Mouse (Mus musculus): ENCODE measurements at regions not wholly inside any gene's neighbourhood (a gene's known extent, or its start where the extent isn't known, plus 50 kb on each side); places are given as distances from the start of the nearest gene placed in this dataset.

GRCm38 (mm10) chr3:150752787-150753186 lies 684.9 kb upstream of the Adgrl4 start:
- DNase-seq (ENCODE audit: low spot score in 2 of 2) = no peak

- DNase-seq (ENCODE audit: low spot score in 2 of 2) = no peak
Observed at GRCm38 (mm10) chr3:150759854-150760253, 677.8 kb upstream of the Adgrl4 start.

GRCm38 (mm10) chr3:150784576-150784975 lies 653.1 kb upstream of the Adgrl4 start:
- no peak for DNase-seq (ENCODE audit: low spot score in 2 of 2)

- DNase-seq (ENCODE audit: low spot score in 2 of 2) = no peak
Observed at GRCm38 (mm10) chr3:150817807-150818206, 619.9 kb upstream of the Adgrl4 start.

- no peak for DNase-seq (ENCODE audit: low spot score in 2 of 2)
Observed at GRCm38 (mm10) chr3:150819369-150819768, 618.3 kb upstream of the Adgrl4 start.

GRCm38 (mm10) chr3:150820039-150820438 lies 617.6 kb upstream of the Adgrl4 start:
- peak; percentile 8 to 9 for DNase-seq (ENCODE audit: low spot score in 2 of 2)

GRCm38 (mm10) chr3:150846029-150846428 lies 591.7 kb upstream of the Adgrl4 start:
- DNase-seq (ENCODE audit: low spot score in 2 of 2) = no peak

GRCm38 (mm10) chr3:150852107-150852506 lies 585.6 kb upstream of the Adgrl4 start:
- DNase-seq (ENCODE audit: low spot score in 2 of 2) = no peak

- no peak for DNase-seq (ENCODE audit: low spot score in 2 of 2)
Observed at GRCm38 (mm10) chr3:150896668-150897067, 541.0 kb upstream of the Adgrl4 start.

- no peak for DNase-seq (ENCODE audit: low spot score in 2 of 2)
Observed at GRCm38 (mm10) chr3:150910091-150910490, 527.6 kb upstream of the Adgrl4 start.

- no peak for DNase-seq (ENCODE audit: low spot score in 2 of 2)
Observed at GRCm38 (mm10) chr3:150954897-150955296, 482.8 kb upstream of the Adgrl4 start.

- no peak for DNase-seq (ENCODE audit: low spot score in 2 of 2)
Observed at GRCm38 (mm10) chr3:150999652-151000051, 438.0 kb upstream of the Adgrl4 start.

GRCm38 (mm10) chr3:151000217-151000616 lies 437.5 kb upstream of the Adgrl4 start:
- no peak for DNase-seq (ENCODE audit: low spot score in 2 of 2)

GRCm38 (mm10) chr3:151001881-151002412 lies 435.7 kb upstream of the Adgrl4 start:
- peak in 1 of 2 experiments; percentile 48 for DNase-seq (ENCODE audit: low spot score in 2 of 2)

GRCm38 (mm10) chr3:151003524-151003923 lies 434.2 kb upstream of the Adgrl4 start:
- no peak for DNase-seq (ENCODE audit: low spot score in 2 of 2)

- DNase-seq (ENCODE audit: low spot score in 2 of 2) = no peak
Observed at GRCm38 (mm10) chr3:151003990-151004389, 433.7 kb upstream of the Adgrl4 start.

GRCm38 (mm10) chr3:151020014-151020413 lies 417.7 kb upstream of the Adgrl4 start:
- no peak for DNase-seq (ENCODE audit: low spot score in 2 of 2)

GRCm38 (mm10) chr3:151057491-151057890 lies 380.2 kb upstream of the Adgrl4 start:
- no peak for DNase-seq (ENCODE audit: low spot score in 2 of 2)

GRCm38 (mm10) chr3:151072322-151072721 lies 365.4 kb upstream of the Adgrl4 start:
- no peak for DNase-seq (ENCODE audit: low spot score in 2 of 2)

GRCm38 (mm10) chr3:151116831-151117230 lies 320.9 kb upstream of the Adgrl4 start:
- DNase-seq (ENCODE audit: low spot score in 2 of 2) = no peak

- no peak for DNase-seq (ENCODE audit: low spot score in 2 of 2)
Observed at GRCm38 (mm10) chr3:151117583-151118041, 320.1 kb upstream of the Adgrl4 start.

- no peak for DNase-seq (ENCODE audit: low spot score in 2 of 2)
Observed at GRCm38 (mm10) chr3:151124131-151124530, 313.6 kb upstream of the Adgrl4 start.

- no peak for DNase-seq (ENCODE audit: low spot score in 2 of 2)
Observed at GRCm38 (mm10) chr3:151146889-151147288, 290.8 kb upstream of the Adgrl4 start.

- DNase-seq (ENCODE audit: low spot score in 2 of 2) = no peak
Observed at GRCm38 (mm10) chr3:151153340-151153739, 284.3 kb upstream of the Adgrl4 start.

Data from frontal cortex, postnatal 10 days (tissue).